Mouse (Mus musculus) kidney, embryonic 14.5 days (tissue): Measurements from ENCODE around the gene Hivep3. TPM values are rescaled to one million over a fixed set of nuclear protein-coding genes. Genes with fewer than 3 reads are reported as not detected.

Experiments
- ATAC-seq: fragments of 200-750 bp; cut with Nextera tagmentation; 2 replicates; pipeline ENCODE4 v1.8.0; 2017; ENCODE audit warnings: moderate number of reproducible peaks, mild to moderate bottlenecking, moderate TSS enrichment, moderate library complexity; ENCODE audit not compliant: low FRiP score, low TSS enrichment
- H3K27ac ChIP-seq: fragments of 300-500 bp; sonication (generic); 2 replicates; pipeline ENCODE4 v1.5.1; 2014; ENCODE audit warnings: low read depth, mild to moderate bottlenecking, low read length, moderate library complexity, mixed read lengths
- H3K27me3 ChIP-seq: fragments of 300-500 bp; sonication (generic); 2 replicates; pipeline ENCODE4 v1.6.1; 2014; ENCODE audit warnings: mild to moderate bottlenecking, low read length; ENCODE audit not compliant: control insufficient read depth, insufficient read depth
- H3K36me3 ChIP-seq: fragments of 300-500 bp; sonication (generic); 2 replicates; pipeline ENCODE4 v1.6.1; 2014; ENCODE audit warnings: low read length, mixed read lengths; ENCODE audit not compliant: control insufficient read depth, insufficient read depth
- H3K4me1 ChIP-seq: fragments of 300-500 bp; sonication (generic); 2 replicates; pipeline ENCODE4 v1.6.1; 2014; ENCODE audit warnings: low read length, mixed read lengths; ENCODE audit not compliant: control insufficient read depth, insufficient read depth
- H3K4me2 ChIP-seq: fragments of 300-500 bp; sonication (generic); replicated peaks from 2 replicates; pipeline ENCODE4 v1.6.1; 2014; ENCODE audit warnings: low read depth, mild to moderate bottlenecking, low read length
- H3K4me3 ChIP-seq: fragments of 300-500 bp; sonication (generic); 2 replicates; pipeline ENCODE4 v1.5.1; 2014; ENCODE audit warnings: mild to moderate bottlenecking, low read length
- H3K9ac ChIP-seq: fragments of 300-500 bp; sonication (generic); 2 replicates; pipeline ENCODE4 v1.6.1; 2014; ENCODE audit warnings: low read depth, mild to moderate bottlenecking, low read length, moderate library complexity
- H3K9me3 ChIP-seq: fragments of 300-500 bp; sonication (generic); 2 replicates; pipeline ENCODE4 v1.6.1; 2016; ENCODE audit warnings: low read length; ENCODE audit not compliant: control insufficient read depth
- WGBS: fragments of 180-500 bp; shearing (Covaris S2); extraction: QIAGEN DNeasy Blood & Tissue Kit; methylation state at CpG from one replicate; pipeline ENCODE4 v1.1.7; 2014; 5-methylcytosine and 5-hydroxymethylcytosine counted together
- polyA plus RNA-seq: library from polyadenylated mRNA; unstranded; fragments of >200 nt; fragmentation: Nextera tagmentation; extraction: Ambion mirVana; gene quantifications from 2 replicates; pipeline ENCODE4 v1.2.1, GENCODE M21; 2014

Hivep3 gene
- polyA plus RNA-seq, 1 experiment from 2014 or later, result 6.3 TPM

GRCm38 (mm10) chr4:119973729-119974605 lies 240.4 kb downstream of the Hivep3 start:
- Histone ChIP-seq H3K9ac (no peak overlapping the region), H3K27ac (no peak overlapping the region), H3K36me3 (no peaks in the 10 kb centered on the region), H3K4me3 (no peak overlapping the region), H3K4me2 (no peak overlapping the region), H3K9me3 (no peaks in the 10 kb centered on the region), H3K4me1 (no peaks in the 10 kb centered on the region), H3K27me3 (no peaks in the 10 kb centered on the region)
- no peak for ATAC-seq
- 83% methylated on average over 9 of the region's 9 CpGs for WGBS

GRCm38 (mm10) chr4:119975242-119975641 lies 241.7 kb downstream of the Hivep3 start:
- 85% methylated on average over 10 of the region's 10 CpGs for WGBS
- H3K4me1 ChIP-seq, result no peaks in the 10 kb centered on the region

GRCm38 (mm10) chr4:119975822-119976221 lies 242.2 kb downstream of the Hivep3 start:
- no peak overlapping the region for H3K9ac ChIP-seq
- no peaks in the 10 kb centered on the region for H3K36me3 ChIP-seq
- 70% methylated on average over 12 of the region's 12 CpGs for WGBS
- H3K9me3 ChIP-seq, result no peaks in the 10 kb centered on the region
- H3K27ac ChIP-seq, result no peak overlapping the region
- no peaks in the 10 kb centered on the region for H3K4me1 ChIP-seq
- H3K27me3 ChIP-seq, result no peaks in the 10 kb centered on the region
- no peak overlapping the region for H3K4me2 ChIP-seq
- H3K4me3 ChIP-seq, result no peak overlapping the region
- ATAC-seq, result no peak

More at GRCm38 (mm10) chr4:119975242-119975641, 241.7 kb downstream of the Hivep3 start:
- no peak overlapping the region for H3K9ac ChIP-seq
- H3K9me3 ChIP-seq, result no peaks in the 10 kb centered on the region
- no peaks in the 10 kb centered on the region for H3K27me3 ChIP-seq
- H3K4me2 ChIP-seq, result no peak overlapping the region
- H3K27ac ChIP-seq, result no peak overlapping the region
- no peaks in the 10 kb centered on the region for H3K36me3 ChIP-seq
- H3K4me3 ChIP-seq, result no peak overlapping the region
- ATAC-seq, result no peak

GRCm38 (mm10) chr4:119976428-119977168 lies 243.0 kb downstream of the Hivep3 start:
- H3K4me1 ChIP-seq, result no peaks in the 10 kb centered on the region
- WGBS, result 17% methylated on average over 2 of the region's 3 CpGs
- no peak overlapping the region for H3K4me2 ChIP-seq
- no peak overlapping the region for H3K4me3 ChIP-seq
- no peaks in the 10 kb centered on the region for H3K9me3 ChIP-seq
- H3K27me3 ChIP-seq, result no peaks in the 10 kb centered on the region
- no peak overlapping the region for H3K9ac ChIP-seq
- H3K27ac ChIP-seq, result no peak overlapping the region
- H3K36me3 ChIP-seq, result no peaks in the 10 kb centered on the region
- 0 out of 2 replicates have a peak, but pooled peaks have one; percentile 32 for ATAC-seq

- 71% methylated on average over 7 of the region's 7 CpGs for WGBS
Measured at GRCm38 (mm10) chr4:119977817-119978491, 244.4 kb downstream of the Hivep3 start.

GRCm38 (mm10) chr4:119979238-119979829 lies 245.8 kb downstream of the Hivep3 start:
- Histone ChIP-seq H3K9me3 (no peaks in the 10 kb centered on the region), H3K4me3 (no peak overlapping the region), H3K4me1 (no peaks in the 10 kb centered on the region), H3K27me3 (no peaks in the 10 kb centered on the region), H3K9ac (no peak overlapping the region), H3K36me3 (no peaks in the 10 kb centered on the region), H3K4me2 (no peak overlapping the region), H3K27ac (no peak overlapping the region)
- WGBS, result 79% methylated on average over 5 of the region's 5 CpGs
- no peak for ATAC-seq

More at GRCm38 (mm10) chr4:119977817-119978491, 244.4 kb downstream of the Hivep3 start:
- no peaks in the 10 kb centered on the region for H3K36me3 ChIP-seq
- H3K4me3 ChIP-seq, result no peak overlapping the region
- H3K27ac ChIP-seq, result no peak overlapping the region
- no peaks in the 10 kb centered on the region for H3K4me1 ChIP-seq
- no peak overlapping the region for H3K9ac ChIP-seq
- H3K27me3 ChIP-seq, result no peaks in the 10 kb centered on the region
- H3K9me3 ChIP-seq, result no peaks in the 10 kb centered on the region
- H3K4me2 ChIP-seq, result no peak overlapping the region
- no peak for ATAC-seq

- H3K9ac ChIP-seq, result no peak overlapping the region
- H3K27me3 ChIP-seq, result no peaks in the 10 kb centered on the region
- H3K27ac ChIP-seq, result no peak overlapping the region
- H3K4me3 ChIP-seq, result no peak overlapping the region
- no peaks in the 10 kb centered on the region for H3K4me1 ChIP-seq
- H3K36me3 ChIP-seq, result no peaks in the 10 kb centered on the region
- ATAC-seq, result no peak
- no peaks in the 10 kb centered on the region for H3K9me3 ChIP-seq
- WGBS, result 56% methylated on average over 2 of the region's 2 CpGs
- H3K4me2 ChIP-seq, result no peak overlapping the region
Measured at GRCm38 (mm10) chr4:119979918-119980317, 246.3 kb downstream of the Hivep3 start.

GRCm38 (mm10) chr4:119981047-119981720 lies 247.6 kb downstream of the Hivep3 start:
- H3K4me1 ChIP-seq, result no peaks in the 10 kb centered on the region
- ATAC-seq, result no peak
- no peak overlapping the region for H3K9ac ChIP-seq
- no peak overlapping the region for H3K27ac ChIP-seq
- H3K36me3 ChIP-seq, result no peaks in the 10 kb centered on the region
- no peak overlapping the region for H3K4me2 ChIP-seq
- WGBS, result 85% methylated on average over 12 of the region's 12 CpGs
- no peaks in the 10 kb centered on the region for H3K27me3 ChIP-seq
- H3K9me3 ChIP-seq, result no peaks in the 10 kb centered on the region
- H3K4me3 ChIP-seq, result no peak overlapping the region
